Mouse (Mus musculus) large intestine, adult 2 months (tissue): ENCODE data around the gene E2f1. TPM values are rescaled to one million over a fixed set of nuclear protein-coding genes. Genes with fewer than 3 reads are reported as not detected.

Experiments used
- DNase-seq: peaks from one replicate; pipeline ENCODE4 v3.0.0-alpha.2; 2012; ENCODE audit warnings: low read depth, low spot score
- WGBS: fragments of 180-500 bp; shearing (Covaris S2); methylation state at CpG from one replicate; pipeline ENCODE4 v1.1.7; 2018; 5-methylcytosine and 5-hydroxymethylcytosine counted together
- polyA plus RNA-seq: library from polyadenylated mRNA; depleted of rRNA; stranded (reverse); fragments of >200 nt; gene quantifications from 2 replicates; pipeline ENCODE4 v1.2.3, GENCODE M21; 2012; rRNA removed

The E2f1 gene
- polyA plus RNA-seq: 9.2 and 9.5 TPM in 2 replicates

DNA sequence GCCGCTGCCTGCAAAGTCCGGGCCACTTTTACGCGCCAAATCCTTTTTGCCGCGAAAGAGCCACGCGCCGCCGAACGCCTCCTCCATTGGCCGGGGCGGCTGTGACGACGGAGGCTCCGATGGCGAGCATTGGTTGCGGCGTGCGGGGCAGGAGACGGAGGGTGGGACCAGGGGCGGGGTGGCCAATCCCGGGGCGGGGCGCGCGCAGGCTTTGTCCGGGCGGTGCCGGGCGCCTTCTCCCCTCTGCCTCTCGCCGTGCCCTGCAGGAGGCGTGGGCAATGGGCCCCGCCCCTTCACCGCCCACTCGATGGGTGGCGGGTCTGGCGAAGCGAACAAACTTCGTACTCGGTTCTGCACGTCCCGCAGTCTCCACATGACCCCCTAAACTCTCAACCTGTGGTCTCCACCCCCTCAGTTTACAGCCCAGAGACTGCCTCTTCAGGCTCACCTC lies at the start of gene E2f1:
E2f1 (minus strand) TSS at position 57 of the 451 bp plus-strand sequence.
- peak; percentile 67 for DNase-seq
- WGBS: under 1% methylated on average over 42 of the region's 44 CpGs

DNA sequence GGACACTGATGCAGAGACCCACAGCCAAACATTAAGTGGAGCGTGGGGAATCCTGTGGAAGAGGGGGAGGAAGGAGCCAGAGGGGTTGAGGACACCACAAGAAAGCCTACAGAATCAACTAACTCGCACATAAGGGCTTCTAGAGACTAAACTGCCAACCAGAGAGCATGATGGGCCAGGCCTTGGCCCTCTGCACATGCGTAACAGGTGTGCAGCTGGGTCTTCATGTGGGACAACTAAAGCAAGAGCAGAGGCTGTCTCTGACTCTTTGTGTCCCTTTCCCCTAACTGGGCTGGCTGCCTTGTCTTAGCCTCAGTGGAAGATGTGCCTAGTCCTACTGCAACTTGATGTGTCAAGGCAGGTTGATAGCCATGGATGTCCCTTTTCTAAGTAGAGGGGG lies 47.4 kb upstream of the E2f1 start:
- no peak for DNase-seq
- WGBS: 92% methylated on average over 3 of the region's 3 CpGs

DNA sequence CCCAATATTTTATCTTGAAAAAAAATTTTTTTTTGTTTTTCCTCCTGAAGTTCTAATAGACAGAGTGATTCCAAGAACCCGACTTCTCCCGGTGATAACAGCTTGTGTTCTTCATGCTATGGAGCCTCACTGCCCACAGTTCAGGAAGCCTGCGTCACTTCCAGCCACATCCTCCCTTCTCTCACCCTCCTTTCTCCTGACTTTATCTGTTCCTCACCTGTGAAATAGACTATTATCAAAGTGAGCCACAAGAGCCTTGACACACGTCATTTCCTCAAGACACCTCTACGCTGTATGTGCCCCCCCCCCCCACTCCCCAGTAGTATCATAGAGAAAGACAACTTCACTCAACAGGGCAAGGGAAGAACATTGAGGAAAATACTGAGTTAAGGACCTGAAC lies 46.0 kb upstream of the E2f1 start:
- DNase-seq: no peak
- 85% methylated on average over 5 of the region's 5 CpGs for WGBS

GRCm38 (mm10) chr2:154614841-154615576 lies 45.3 kb upstream of the E2f1 start:
- DNase-seq: no peak
- WGBS: 66% methylated on average over 19 of the region's 19 CpGs

- peak; percentile 60 for DNase-seq
- 1% methylated on average over 92 of the region's 98 CpGs for WGBS
Observed at GRCm38 (mm10) chr2:154613118-154614115, 43.7 kb upstream of the E2f1 start, which contains the start of the genes Zfp341 and 4930519P11Rik. Zfp341 (plus strand) TSS chr2:154613297. 4930519P11Rik (minus strand) TSS chr2:154613437.

GRCm38 (mm10) chr2:154609050-154609767 lies 39.5 kb upstream of the E2f1 start:
- no peak for DNase-seq
- WGBS: 53% methylated on average over 10 of the region's 10 CpGs

- DNase-seq: no peak
Observed at GRCm38 (mm10) chr2:154606965-154607364, 37.3 kb upstream of the E2f1 start.

DNA sequence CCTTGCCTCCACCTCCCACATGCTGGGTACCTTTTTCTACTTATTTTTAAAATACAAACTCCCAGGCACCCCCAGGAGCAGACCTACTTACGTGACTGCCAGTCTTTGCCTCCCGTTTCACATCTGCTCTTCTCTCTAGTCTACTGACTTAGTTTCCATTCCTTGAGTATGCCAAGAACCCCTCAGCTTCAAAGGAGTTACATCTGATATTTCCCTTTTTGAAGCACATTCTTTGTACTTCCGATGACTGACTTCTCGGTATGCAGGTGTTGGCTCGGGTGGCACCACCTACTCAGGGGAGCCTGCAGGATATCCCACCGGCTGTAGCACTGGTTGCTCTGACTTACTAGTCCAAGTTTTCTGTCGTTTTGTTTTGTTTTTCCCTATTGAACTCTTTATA lies 34.5 kb upstream of the E2f1 start:
- DNase-seq: no peak
- WGBS: 12% methylated on average over 7 of the region's 7 CpGs

More at GRCm38 (mm10) chr2:154606965-154607364, 37.3 kb upstream of the E2f1 start:
- 71% methylated on average over 1 of the region's 1 CpGs for WGBS

- peak; percentile 100 for DNase-seq
- under 1% methylated on average over 13 of the region's 13 CpGs for WGBS
Observed at GRCm38 (mm10) chr2:154603638-154604153, 34.0 kb upstream of the E2f1 start, which contains the start of gene Pxmp4. Pxmp4 (minus strand) TSS chr2:154603708.

DNA sequence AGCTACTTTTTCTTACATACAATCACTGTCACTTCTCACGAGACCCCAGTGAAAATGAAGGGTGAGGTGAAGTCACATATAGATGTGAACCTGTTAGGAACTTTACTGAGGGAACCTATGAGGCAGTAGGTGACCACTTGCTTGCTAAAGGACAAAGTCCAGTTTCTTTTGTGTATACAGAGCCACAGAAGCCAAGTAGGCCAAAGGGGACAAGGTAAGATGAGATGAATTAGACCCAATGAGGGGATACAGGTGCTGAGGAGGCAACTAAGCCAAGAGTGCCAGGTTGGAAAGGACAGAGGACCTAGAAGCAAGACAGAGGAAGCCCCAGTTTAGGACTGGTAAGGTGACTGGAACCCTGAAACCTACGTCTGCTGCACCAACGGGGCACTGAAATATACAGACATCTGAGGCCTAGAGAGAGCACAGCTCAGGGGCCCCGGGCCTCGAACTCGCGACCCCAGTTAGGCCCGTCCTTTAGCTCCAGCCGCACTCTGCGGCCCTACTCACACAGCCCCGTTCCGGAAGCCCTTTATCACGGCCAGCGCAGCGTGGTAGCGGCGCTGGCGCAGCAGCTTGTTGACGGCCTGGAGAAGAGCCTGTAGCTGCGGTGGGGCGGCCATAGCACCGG lies 33.4 kb upstream of the E2f1 start:
- 3% methylated on average over 22 of the region's 22 CpGs for WGBS
- peak; percentile 37 for DNase-seq

DNA sequence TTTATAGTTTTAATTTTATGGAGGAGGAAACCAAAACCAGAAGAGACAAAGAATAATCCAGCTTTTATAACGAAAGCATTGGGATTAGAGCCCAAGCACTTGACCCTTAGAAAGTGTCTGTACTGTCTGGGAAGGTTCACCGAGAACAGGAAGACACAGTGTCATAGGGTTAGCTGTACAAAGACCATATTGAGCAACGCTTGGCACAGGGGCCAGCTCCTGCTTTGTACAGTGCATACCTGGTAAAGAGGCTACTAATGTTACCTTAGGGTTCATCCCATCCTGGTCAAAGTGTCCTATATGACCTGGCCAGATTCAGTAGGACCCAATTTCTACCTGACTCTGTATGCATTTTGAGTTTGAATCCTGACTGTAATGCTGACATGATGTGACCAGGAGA lies 31.6 kb upstream of the E2f1 start:
- 50% methylated on average over 3 of the region's 3 CpGs for WGBS
- DNase-seq: no peak

DNA sequence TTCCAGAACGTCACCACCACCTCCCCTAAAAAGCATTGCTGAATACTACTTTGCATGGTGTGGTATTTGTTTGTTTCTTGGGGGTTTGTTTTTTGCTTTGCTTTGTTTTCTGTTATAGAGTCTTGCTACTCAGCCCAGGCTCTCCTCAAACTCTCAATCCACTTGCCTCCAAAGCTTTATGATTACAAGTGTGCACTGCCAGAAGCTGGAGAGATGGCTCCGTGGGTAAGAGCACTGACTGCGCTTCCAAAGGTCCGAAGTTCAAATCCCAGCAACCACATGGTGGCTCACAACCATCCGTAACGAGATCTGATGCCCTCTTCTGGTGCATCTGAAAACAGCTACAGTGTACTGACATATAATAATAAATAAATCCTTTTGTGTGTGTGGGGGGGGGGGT lies 30.9 kb upstream of the E2f1 start:
- DNase-seq: no peak
- WGBS: 69% methylated on average over 6 of the region's 6 CpGs

- 88% methylated on average over 3 of the region's 3 CpGs for WGBS
- no peak for DNase-seq
Observed at GRCm38 (mm10) chr2:154597399-154597798, 27.7 kb upstream of the E2f1 start.

DNA sequence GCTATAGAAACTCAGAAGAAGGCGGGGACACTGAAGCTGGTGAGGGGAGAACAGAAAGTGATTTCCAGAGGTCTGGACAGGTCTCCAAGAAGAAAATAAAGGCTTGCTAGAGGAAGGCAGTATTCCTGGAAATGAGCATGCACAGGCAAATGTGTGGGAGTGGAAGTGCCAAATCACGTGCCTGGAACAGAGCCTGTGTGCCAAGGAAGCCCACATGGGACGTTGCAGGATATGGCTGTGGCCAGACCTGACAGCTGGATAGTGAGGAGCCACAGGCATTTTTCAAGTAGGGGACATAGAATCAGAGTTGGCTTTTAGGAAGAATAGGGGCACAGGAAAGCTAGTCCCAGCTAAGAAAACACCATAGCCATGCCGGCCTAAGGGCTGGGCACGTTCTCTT lies 26.1 kb upstream of the E2f1 start:
- WGBS: 89% methylated on average over 5 of the region's 5 CpGs
- DNase-seq: no peak

DNA sequence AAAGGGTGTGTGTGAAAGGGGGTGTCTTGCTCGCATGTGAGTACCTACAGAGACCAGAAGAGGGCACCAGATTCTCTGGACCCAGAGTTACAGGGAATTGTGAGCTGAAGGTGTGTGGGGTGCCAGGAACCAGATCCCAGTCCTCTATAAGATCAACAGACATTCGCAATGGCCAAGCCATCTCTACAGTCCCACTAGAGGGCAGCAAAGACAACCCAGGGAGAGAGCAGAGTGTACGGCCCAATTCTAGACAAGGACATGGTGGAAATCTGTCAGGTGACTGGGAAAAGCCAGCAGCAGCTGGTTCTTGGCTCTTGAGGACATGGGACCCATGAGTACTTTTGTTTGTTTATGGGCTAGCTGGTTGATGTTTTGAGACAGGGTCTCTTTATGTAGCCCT lies 23.3 kb upstream of the E2f1 start:
- WGBS: 70% methylated on average over 3 of the region's 3 CpGs
- DNase-seq: peak; percentile 39

DNA sequence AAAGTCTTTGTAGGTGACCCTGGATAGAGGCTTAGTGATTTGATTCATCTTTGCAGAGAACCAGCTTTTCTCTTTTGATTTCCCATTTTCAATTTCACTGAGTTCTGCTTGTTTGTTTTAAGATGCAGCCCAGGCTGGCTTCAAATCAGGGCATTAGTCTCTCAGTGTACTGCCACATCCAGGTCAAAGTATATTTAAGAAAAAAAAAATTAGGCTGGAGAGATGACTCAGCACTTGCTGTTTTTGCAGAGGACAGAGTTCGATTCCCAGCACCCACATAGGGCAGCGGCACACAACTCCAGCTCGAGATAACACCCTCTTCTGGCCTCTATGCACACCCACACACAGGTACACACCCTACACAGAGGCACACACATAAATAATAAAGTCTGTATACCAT lies 21.5 kb upstream of the E2f1 start:
- no peak for DNase-seq
- WGBS: 71% methylated on average over 3 of the region's 3 CpGs

- 90% methylated on average over 4 of the region's 4 CpGs for WGBS
- DNase-seq: no peak
Observed at GRCm38 (mm10) chr2:154589051-154589450, 19.4 kb upstream of the E2f1 start.

DNA sequence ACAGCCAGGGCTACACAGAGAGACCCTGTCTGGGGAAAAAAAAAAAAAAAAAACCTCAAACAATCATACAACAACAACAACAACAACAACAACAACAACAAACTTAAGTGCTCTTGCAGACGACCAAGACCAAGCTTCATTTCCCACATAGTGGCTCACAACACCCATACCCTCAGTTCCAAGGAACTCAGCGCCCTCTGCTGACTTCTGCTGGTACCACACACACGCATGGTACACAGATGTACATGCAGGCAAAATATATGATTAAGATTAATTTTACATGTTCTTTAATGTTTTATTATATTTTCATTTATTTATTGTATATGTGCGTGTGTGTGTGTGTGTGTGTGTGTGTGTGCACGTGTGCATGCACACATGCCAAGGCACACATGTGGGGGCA lies 16.7 kb upstream of the E2f1 start:
- 81% methylated on average over 5 of the region's 5 CpGs for WGBS
- DNase-seq: no peak
